Mouse (Mus musculus): ENCODE results near the gene Fam210b.

DNA sequence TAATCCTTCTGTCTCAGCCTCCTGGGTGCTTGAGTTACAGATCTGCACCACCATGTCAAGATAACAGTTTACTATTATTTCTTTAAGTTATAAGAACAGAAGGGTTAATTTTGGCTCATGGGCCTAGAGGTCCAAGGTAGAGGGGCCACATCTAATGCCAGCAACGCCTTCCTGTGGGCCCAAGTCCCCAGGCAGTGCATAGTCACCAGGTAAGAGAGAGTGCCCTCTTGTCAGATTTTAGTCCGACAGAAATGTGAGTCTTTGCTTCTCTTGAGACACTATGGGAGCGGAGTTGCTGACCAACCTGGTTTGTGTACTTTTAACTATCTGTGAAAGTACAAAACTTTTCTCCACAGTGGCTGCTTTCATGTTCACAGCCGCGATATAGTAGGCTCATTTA, 696 bp upstream of the Fam210b start:
- TF ChIP-seq CTCF (IDR thresholded peaks at IDR 0.05) (no peak), EP300 (IDR thresholded peaks at IDR 0.05) (no peak)

All from lung, postnatal 0 days (tissue).